Mouse (Mus musculus): ENCODE measurements around the gene Vasp.

Vasp gene

GRCm38 (mm10) chr7:19270509-19271237 lies 944 bp downstream of the Vasp start:
- DNase-seq (ENCODE audit: low read depth, low spot score): no peak

- DNase-seq (ENCODE audit: low read depth, low spot score): peak; percentile 73
These were observed 1.7 kb downstream of the Vasp start for GRCm38 (mm10) chr7:19269721-19270441.

- no peak for DNase-seq (ENCODE audit: low read depth, low spot score)
These were observed 2.5 kb downstream of the Vasp start for GRCm38 (mm10) chr7:19268993-19269681.

- DNase-seq (ENCODE audit: low read depth, low spot score): no peak
These were observed 4.6 kb downstream of the Vasp start for GRCm38 (mm10) chr7:19267051-19267450.

- no peak for DNase-seq (ENCODE audit: low read depth, low spot score)
These were observed 5.4 kb downstream of the Vasp start for GRCm38 (mm10) chr7:19265928-19266822.

GRCm38 (mm10) chr7:19265147-19265546 lies 6.5 kb downstream of the Vasp start:
- DNase-seq (ENCODE audit: low read depth, low spot score): no peak

- peak; percentile 60 for DNase-seq (ENCODE audit: low read depth, low spot score)
These were observed 13.3 kb downstream of the Vasp start for GRCm38 (mm10) chr7:19258336-19258735.

- DNase-seq (ENCODE audit: low read depth, low spot score): no peak
These were observed 14.1 kb downstream of the Vasp start for GRCm38 (mm10) chr7:19257390-19258022.

GRCm38 (mm10) chr7:19256567-19256966 lies 15.1 kb downstream of the Vasp start:
- DNase-seq (ENCODE audit: low read depth, low spot score): no peak

GRCm38 (mm10) chr7:19255395-19255794 lies 16.2 kb downstream of the Vasp start:
- DNase-seq (ENCODE audit: low read depth, low spot score): no peak

GRCm38 (mm10) chr7:19253437-19253836 lies 18.2 kb downstream of the Vasp start:
- DNase-seq (ENCODE audit: low read depth, low spot score): no peak

GRCm38 (mm10) chr7:19252078-19252477 lies 19.5 kb downstream of the Vasp start:
- no peak for DNase-seq (ENCODE audit: low read depth, low spot score)

- no peak for DNase-seq (ENCODE audit: low read depth, low spot score)
These were observed 24.1 kb downstream of the Vasp start for GRCm38 (mm10) chr7:19247511-19247910.

GRCm38 (mm10) chr7:19246855-19247254 lies 24.8 kb downstream of the Vasp start:
- DNase-seq (ENCODE audit: low read depth, low spot score): no peak

GRCm38 (mm10) chr7:19245083-19245482 lies 26.5 kb downstream of the Vasp start:
- DNase-seq (ENCODE audit: low read depth, low spot score): no peak

GRCm38 (mm10) chr7:19243858-19244257 lies 27.8 kb downstream of the Vasp start:
- DNase-seq (ENCODE audit: low read depth, low spot score): no peak

GRCm38 (mm10) chr7:19242005-19242404 lies 29.6 kb downstream of the Vasp start:
- no peak for DNase-seq (ENCODE audit: low read depth, low spot score)

GRCm38 (mm10) chr7:19240905-19241463 lies 30.6 kb downstream of the Vasp start:
- no peak for DNase-seq (ENCODE audit: low read depth, low spot score)

- DNase-seq (ENCODE audit: low read depth, low spot score): no peak
These were observed 31.6 kb downstream of the Vasp start for GRCm38 (mm10) chr7:19239986-19240385.

GRCm38 (mm10) chr7:19239423-19239822 lies 32.2 kb downstream of the Vasp start:
- peak; percentile 92 for DNase-seq (ENCODE audit: low read depth, low spot score)

GRCm38 (mm10) chr7:19238344-19238743 lies 33.3 kb downstream of the Vasp start:
- peak; percentile 86 for DNase-seq (ENCODE audit: low read depth, low spot score)
